Mouse (Mus musculus): Measurements from ENCODE around the gene Slc22a2. TPM values are rescaled to one million over a fixed set of nuclear protein-coding genes. Genes with fewer than 3 reads are reported as not detected.

Slc22a2 gene
- polyA plus RNA-seq, 1 experiment: 2.0 TPM

DNA sequence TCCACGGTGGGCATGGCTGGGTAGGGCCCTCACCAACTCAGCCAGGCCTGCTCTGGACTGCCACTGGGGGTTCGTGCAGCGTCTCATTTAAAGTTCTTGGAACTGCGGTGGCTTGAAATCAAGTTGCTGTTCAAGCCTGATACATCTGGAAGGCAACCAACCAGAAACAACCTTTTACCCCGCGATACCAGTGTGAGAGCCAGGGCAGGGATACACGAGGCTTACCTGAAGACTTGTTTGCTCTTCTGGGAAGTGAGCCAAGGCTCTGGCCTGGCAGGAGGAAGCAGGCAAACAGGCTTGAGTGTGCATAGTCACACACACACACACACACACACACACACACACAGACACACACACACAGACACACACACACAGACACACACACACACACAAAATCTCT, 91.7 kb downstream of the Slc22a2 start, which contains the start of gene Slc22a1:
TSS of gene Slc22a1 (minus strand) at position 184 of the 400 bp plus-strand sequence.
- no peaks in the 10 kb centered on the region; the same call in 1 of the 2 replicates for H3K4me1 ChIP-seq (ENCODE audit: control insufficient read depth, insufficient read depth, low read length)
- 66% methylated on average over 7 of the region's 7 CpGs for WGBS
- H3K4me3 ChIP-seq (replicated peaks; ENCODE audit: control insufficient read depth, low read depth, low read length): no peak within 1 kb of the TSS
- no peak within 1 kb of the TSS for H3K27ac ChIP-seq (ENCODE audit: control insufficient read depth, insufficient read depth, low read depth, low read length, poor library complexity)
- no peak for TF ChIP-seq CTCF (IDR thresholded peaks at IDR 0.05; ENCODE audit: control insufficient read depth, insufficient read depth, low read length)
- TF ChIP-seq POLR2A (IDR thresholded peaks at IDR 0.05; ENCODE audit: borderline replicate concordance, control insufficient read depth, low read depth, low read length): no peak

DNA sequence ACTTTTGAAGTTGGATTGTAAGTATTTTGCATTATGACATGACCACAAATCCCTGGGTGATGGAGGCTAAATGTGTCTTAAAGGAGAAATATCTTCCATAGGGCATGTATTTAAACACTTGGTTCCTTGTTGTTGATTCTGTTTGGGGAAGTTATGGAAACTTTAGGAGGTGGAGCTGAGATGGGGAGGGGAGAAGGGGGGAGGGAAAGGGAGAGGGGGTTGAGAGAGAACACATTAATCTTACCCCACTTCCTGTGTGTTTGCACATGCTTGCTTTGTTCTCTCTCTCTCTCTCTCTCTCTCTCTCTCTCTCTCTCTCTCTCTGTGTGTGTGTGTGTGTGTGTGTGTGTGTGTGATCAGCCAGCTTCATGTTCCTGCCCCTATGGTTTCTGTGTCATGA, 93.2 kb downstream of the Slc22a2 start:
- Histone ChIP-seq H3K27ac (ENCODE audit: control insufficient read depth, insufficient read depth, low read depth, low read length, poor library complexity) (no peak overlapping the region), H3K4me3 (replicated peaks; ENCODE audit: control insufficient read depth, low read depth, low read length) (no peak overlapping the region), H3K4me1 (ENCODE audit: control insufficient read depth, insufficient read depth, low read length) (no peaks in the 10 kb centered on the region; the same call in 1 of the 2 replicates)
- TF ChIP-seq POLR2A (IDR thresholded peaks at IDR 0.05; ENCODE audit: borderline replicate concordance, control insufficient read depth, low read depth, low read length): no peak
- TF ChIP-seq CTCF (IDR thresholded peaks at IDR 0.05; ENCODE audit: control insufficient read depth, insufficient read depth, low read length): no peak

Other genes starting within 250 kb of the Slc22a2 start
- 1.2 and 4.0 TPM in 2 replicates for gene Plg, start 205.5 kb upstream of the Slc22a2 start, polyA plus RNA-seq (2011; ENCODE audit: insufficient read depth, insufficient read length, low replicate concordance, missing spikeins)
- 2.2 and 2.3 TPM in 2 replicates for gene Slc22a3, start 76.4 kb upstream of the Slc22a2 start, polyA plus RNA-seq (2011; ENCODE audit: insufficient read depth, insufficient read length, low replicate concordance, missing spikeins)
- gene Slc22a1, start 91.7 kb downstream of the Slc22a2 start, polyA plus RNA-seq (2011; ENCODE audit: insufficient read depth, insufficient read length, low replicate concordance, missing spikeins): 1.2 TPM in 1 of 2 replicates, not detected in the other
- gene Igf2r, start 185.5 kb downstream of the Slc22a2 start, polyA plus RNA-seq (2011; ENCODE audit: insufficient read depth, insufficient read length, low replicate concordance, missing spikeins): 2.5 and 8.3 TPM in 2 replicates

All from bone marrow, adult 2 months (tissue).